In the genomic region with DNA sequence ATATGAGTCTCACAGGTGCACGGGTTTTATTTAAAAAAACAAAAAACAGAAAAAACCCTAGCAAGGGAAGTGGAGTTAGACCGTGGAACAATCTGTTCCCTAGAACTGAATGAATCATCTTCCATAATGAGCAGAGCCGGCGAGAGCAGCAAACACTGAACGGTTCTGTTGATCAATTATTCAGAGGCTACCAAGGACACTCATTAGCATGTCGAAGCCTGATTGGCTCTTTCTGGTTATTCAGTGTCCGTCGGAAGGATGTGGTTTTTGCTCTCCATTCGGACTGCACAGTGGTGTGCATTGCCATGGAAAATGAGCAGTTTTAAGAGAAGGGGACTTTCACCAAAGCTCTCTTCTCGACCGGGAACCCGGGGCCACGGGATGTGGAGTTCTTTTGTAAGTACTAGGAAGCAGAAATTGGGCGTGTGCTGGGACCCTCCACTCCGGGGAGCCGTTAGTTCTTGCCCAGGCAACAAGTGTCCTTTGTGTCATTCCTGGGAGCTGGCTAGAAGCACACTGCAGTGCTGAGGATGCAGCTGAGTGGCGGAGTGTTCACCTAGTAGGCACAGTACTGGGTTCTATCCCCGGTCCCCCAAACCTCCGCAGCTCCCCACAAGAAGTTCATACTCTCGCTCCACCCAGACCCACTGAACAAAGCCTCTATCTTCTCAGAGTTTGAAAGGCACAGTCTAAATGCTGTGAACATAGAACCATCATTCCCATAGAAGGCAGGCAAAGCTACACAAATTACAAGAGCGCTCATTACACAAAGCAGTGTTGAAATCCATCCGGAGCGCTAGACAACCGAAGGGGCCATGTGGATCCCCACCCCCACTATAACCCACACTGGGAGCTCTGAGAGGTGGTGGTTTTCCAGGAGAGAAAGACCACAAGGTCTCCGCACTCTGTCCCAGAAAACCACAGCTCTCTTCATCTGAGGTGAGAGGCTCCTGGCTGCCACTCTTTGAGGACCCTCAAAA, we compare ENCODE assay signal across 8 mouse cellular contexts.
DNase-seq lines count a peak whose midpoint lies in the region; ATAC-seq lines count a peak whose summit lies in the region.

No protein-coding gene starts in this region.

- H3K36me3 ChIP-seq in splenic B cell, adult 2 months (ENCODE audit: control insufficient read depth, insufficient read depth, low read length, poor library complexity, severe bottlenecking) = no peaks in the 10 kb centered on the region

- peak; percentile 56 for DNase-seq in kidney, adult 9 months
- no peak for DNase-seq in kidney, postnatal 10 days
- peak; percentile 18 to 20 for DNase-seq in cerebellum, postnatal 25 days
- peak; percentile 44 to 57 for DNase-seq in left cerebral cortex, adult 18-20 months (ENCODE audit: low spot score in 2 of 2)
- DNase-seq in mesoderm, embryonic 11.5 days (ENCODE audit: low read depth, low spot score) = peak; percentile 61
- DNase-seq in splenic B cell, adult 2 months (ENCODE audit: low read depth, low spot score) = peak; percentile 7
- no peak for DNase-seq in yolk sac, embryonic 10.5 days (ENCODE audit: low spot score)

- peak; percentile 85 for ATAC-seq in granulocyte monocyte progenitor cell, adult 5-6 weeks (replicated peaks; ENCODE audit: poor library complexity, severe bottlenecking)

- no peaks in the 10 kb centered on the region for H3K27me3 ChIP-seq in splenic B cell, adult 2 months (ENCODE audit: control insufficient read depth, insufficient read depth, low read length, poor library complexity, severe bottlenecking)

Comparison
In these comparisons a context has a peak if more than half of its experiments do, and no peak if none do; other contexts are left out.
1. DNase-seq: peak in kidney, adult 9 months (single experiment), cerebellum, postnatal 25 days (2 of 2), left cerebral cortex, adult 18-20 months (2 of 2), mesoderm, embryonic 11.5 days (single experiment) and splenic B cell, adult 2 months (single experiment); none in kidney, postnatal 10 days (single experiment) and yolk sac, embryonic 10.5 days (single experiment).